Mouse (Mus musculus) forebrain, embryonic 10.5 days (tissue): ENCODE measurements around the gene Rnf123. TPM values are rescaled to one million over a fixed set of nuclear protein-coding genes. Genes with fewer than 3 reads are reported as not detected.
A peak's percentile ranks its signal among the peaks of the same experiment; 100 is the strongest.

Source experiments
- DNase-seq: peaks from one replicate; pipeline ENCODE4 v3.0.0-alpha.2; 2017; ENCODE audit warnings: low spot score; ENCODE audit errors: extremely low spot score
- H3K27ac ChIP-seq: fragments of 300-500 bp; sonication (generic); 2 replicates; pipeline ENCODE4 v1.5.1; 2016; ENCODE audit warnings: mild to moderate bottlenecking
- H3K27me3 ChIP-seq: fragments of 300-500 bp; sonication (generic); 2 replicates; pipeline ENCODE4 v1.6.1; 2016; ENCODE audit warnings: mild to moderate bottlenecking; ENCODE audit not compliant: poor library complexity, severe bottlenecking
- H3K36me3 ChIP-seq: fragments of 300-500 bp; sonication (generic); replicated peaks from 2 replicates; pipeline ENCODE4 v1.6.1; 2016; ENCODE audit warnings: mild to moderate bottlenecking, moderate library complexity
- H3K4me1 ChIP-seq: fragments of 300-500 bp; sonication (generic); 2 replicates; pipeline ENCODE4 v1.6.1; 2016
- H3K4me3 ChIP-seq: fragments of 300-500 bp; sonication (generic); 2 replicates; pipeline ENCODE4 v1.5.1; 2016; ENCODE audit warnings: mild to moderate bottlenecking, moderate library complexity
- H3K9me3 ChIP-seq: fragments of 300-500 bp; sonication (generic); 2 replicates; pipeline ENCODE4 v1.6.1; 2016; ENCODE audit warnings: mild to moderate bottlenecking, moderate library complexity
- WGBS: fragments of 180-500 bp; shearing (Covaris S2); methylation state at CpG from one replicate; pipeline ENCODE4 v1.1.7; 2016; 5-methylcytosine and 5-hydroxymethylcytosine counted together
- polyA plus RNA-seq: library from polyadenylated mRNA; unstranded; fragments of >200 nt; fragmentation: Nextera tagmentation; extraction: Ambion mirVana; gene quantifications from 2 replicates; pipeline ENCODE4 v1.2.1, GENCODE M21; 2016

The Rnf123 gene
- polyA plus RNA-seq = 32.8 and 36.2 TPM in 2 replicates

DNA sequence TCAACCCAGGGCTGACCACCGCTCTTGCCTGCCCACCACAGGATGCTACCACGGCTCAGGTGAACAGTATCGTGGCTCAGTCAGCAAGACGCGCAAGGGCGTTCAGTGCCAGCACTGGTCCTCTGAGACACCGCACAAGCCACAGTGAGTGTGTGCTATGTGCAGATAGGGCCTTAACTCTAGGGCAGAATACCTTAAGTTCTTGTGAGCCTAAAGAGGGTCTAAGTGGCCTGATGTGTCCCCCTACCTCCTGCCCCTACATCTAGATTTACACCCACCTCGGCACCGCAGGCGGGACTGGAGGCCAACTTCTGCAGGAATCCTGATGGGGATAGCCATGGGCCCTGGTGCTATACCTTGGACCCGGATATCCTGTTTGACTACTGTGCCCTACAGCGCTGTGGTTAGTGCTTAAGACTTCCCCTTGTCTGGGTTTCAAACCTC, at the start of gene Rnf123:
TSS of gene Rnf123 (minus strand) at position 359 of the 444 bp plus-strand sequence.
- peak within 1 kb of the TSS; percentile 32 for H3K4me3 ChIP-seq
- H3K36me3 ChIP-seq = peaks cover 43% of the 10 kb centered on the region
- DNase-seq = no peak
- peak within 1 kb of the TSS; percentile 25; the same call in 1 of the 2 replicates for H3K27ac ChIP-seq
- H3K9me3 ChIP-seq = no peaks in the 10 kb centered on the region
- peaks cover 47% of the 10 kb centered on the region for H3K27me3 ChIP-seq
- WGBS = 32% methylated on average over 12 of the region's 12 CpGs
- peaks cover 42% of the 10 kb centered on the region for H3K4me1 ChIP-seq

DNA sequence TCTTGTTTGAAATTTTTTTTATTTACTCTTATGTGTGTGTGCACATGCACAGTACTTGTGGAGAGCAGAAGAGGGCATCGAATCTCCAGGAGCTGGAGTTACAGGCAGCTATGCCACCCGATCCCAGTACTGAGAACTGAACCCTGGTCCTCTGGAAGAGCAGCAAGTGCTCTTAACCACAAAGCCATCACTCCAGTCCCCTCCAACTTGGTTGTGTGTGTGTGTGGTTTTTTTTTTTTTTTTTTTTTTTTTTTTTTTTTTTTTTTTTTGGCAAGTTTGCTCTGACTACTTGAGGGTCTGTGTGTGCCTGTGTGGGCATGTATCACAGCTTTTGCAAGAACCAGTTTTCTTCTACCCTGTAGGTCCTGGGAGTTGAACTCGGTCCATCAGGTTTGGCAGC, 49.2 kb upstream of the Rnf123 start:
- H3K9me3 ChIP-seq = no peaks in the 10 kb centered on the region
- no peaks in the 10 kb centered on the region for H3K36me3 ChIP-seq
- no peaks in the 10 kb centered on the region for H3K27me3 ChIP-seq
- H3K4me1 ChIP-seq = 0 out of 2 replicates have a peak, but pooled peaks cover 3% of the 10 kb centered on the region
- H3K27ac ChIP-seq = no peak overlapping the region
- no peak for DNase-seq
- WGBS = 92% methylated on average over 3 of the region's 3 CpGs
- no peak overlapping the region for H3K4me3 ChIP-seq

- H3K4me1 ChIP-seq = no peaks in the 10 kb centered on the region
- H3K27me3 ChIP-seq = no peaks in the 10 kb centered on the region
- no peak for DNase-seq
- H3K36me3 ChIP-seq = no peaks in the 10 kb centered on the region
- H3K9me3 ChIP-seq = no peaks in the 10 kb centered on the region
- H3K4me3 ChIP-seq = no peak overlapping the region
- WGBS = 89% methylated on average over 5 of the region's 5 CpGs
- H3K27ac ChIP-seq = no peak overlapping the region
Measured at GRCm38 (mm10) chr9:108131502-108131901, 48.4 kb upstream of the Rnf123 start.

GRCm38 (mm10) chr9:108129042-108129948, 46.1 kb upstream of the Rnf123 start:
- Histone ChIP-seq H3K9me3 (no peaks in the 10 kb centered on the region), H3K27ac (no peak overlapping the region), H3K27me3 (no peaks in the 10 kb centered on the region), H3K36me3 (no peaks in the 10 kb centered on the region), H3K4me1 (no peaks in the 10 kb centered on the region), H3K4me3 (no peak overlapping the region)
- no peak for DNase-seq
- 85% methylated on average over 13 of the region's 13 CpGs for WGBS

DNA sequence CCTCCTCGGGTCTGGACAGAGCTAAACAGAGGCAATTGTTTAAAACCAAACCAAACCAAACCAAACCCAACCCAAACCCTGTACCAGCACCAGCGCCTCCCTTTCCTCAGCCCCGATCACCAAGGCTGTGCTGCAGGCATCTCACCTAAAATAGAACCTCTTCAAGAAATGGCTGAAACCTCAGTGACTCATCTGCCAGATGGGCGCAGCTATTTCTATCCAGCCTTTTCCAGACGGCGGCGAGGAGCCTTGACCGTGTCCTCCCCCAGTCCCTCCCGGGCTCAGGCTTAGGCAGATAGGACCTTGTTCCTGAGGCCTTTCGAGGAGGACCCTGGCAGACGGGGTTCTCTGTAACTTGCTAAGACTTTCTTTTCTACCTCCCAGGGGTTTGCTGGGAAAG, 45.1 kb upstream of the Rnf123 start:
- WGBS = 86% methylated on average over 11 of the region's 11 CpGs

GRCm38 (mm10) chr9:108126436-108127180, 43.5 kb upstream of the Rnf123 start:
- Histone ChIP-seq H3K9me3 (no peaks in the 10 kb centered on the region), H3K36me3 (no peaks in the 10 kb centered on the region), H3K4me3 (no peak overlapping the region), H3K27ac (no peak overlapping the region), H3K27me3 (no peaks in the 10 kb centered on the region), H3K4me1 (no peaks in the 10 kb centered on the region)
- WGBS = 88% methylated on average over 17 of the region's 17 CpGs
- DNase-seq = no peak

More for the DNA sequence above, 45.1 kb upstream of the Rnf123 start:
- Histone ChIP-seq H3K27me3 (no peaks in the 10 kb centered on the region), H3K27ac (no peak overlapping the region), H3K9me3 (no peaks in the 10 kb centered on the region), H3K4me1 (no peaks in the 10 kb centered on the region), H3K36me3 (no peaks in the 10 kb centered on the region), H3K4me3 (no peak overlapping the region)
- no peak for DNase-seq

GRCm38 (mm10) chr9:108125731-108126130, 42.6 kb upstream of the Rnf123 start:
- WGBS = 91% methylated on average over 8 of the region's 8 CpGs
- H3K4me3 ChIP-seq = no peak overlapping the region

GRCm38 (mm10) chr9:108123916-108124315, 40.8 kb upstream of the Rnf123 start:
- H3K27me3 ChIP-seq = no peaks in the 10 kb centered on the region
- 89% methylated on average over 4 of the region's 4 CpGs for WGBS
- peaks cover 7% of the 10 kb centered on the region for H3K4me1 ChIP-seq
- DNase-seq = no peak
- no peaks in the 10 kb centered on the region for H3K36me3 ChIP-seq
- no peak overlapping the region for H3K4me3 ChIP-seq
- no peaks in the 10 kb centered on the region for H3K9me3 ChIP-seq
- no peak overlapping the region for H3K27ac ChIP-seq

More at GRCm38 (mm10) chr9:108125731-108126130, 42.6 kb upstream of the Rnf123 start:
- Histone ChIP-seq H3K9me3 (no peaks in the 10 kb centered on the region), H3K27me3 (no peaks in the 10 kb centered on the region), H3K4me1 (no peaks in the 10 kb centered on the region), H3K27ac (no peak overlapping the region), H3K36me3 (no peaks in the 10 kb centered on the region)
- no peak for DNase-seq

DNA sequence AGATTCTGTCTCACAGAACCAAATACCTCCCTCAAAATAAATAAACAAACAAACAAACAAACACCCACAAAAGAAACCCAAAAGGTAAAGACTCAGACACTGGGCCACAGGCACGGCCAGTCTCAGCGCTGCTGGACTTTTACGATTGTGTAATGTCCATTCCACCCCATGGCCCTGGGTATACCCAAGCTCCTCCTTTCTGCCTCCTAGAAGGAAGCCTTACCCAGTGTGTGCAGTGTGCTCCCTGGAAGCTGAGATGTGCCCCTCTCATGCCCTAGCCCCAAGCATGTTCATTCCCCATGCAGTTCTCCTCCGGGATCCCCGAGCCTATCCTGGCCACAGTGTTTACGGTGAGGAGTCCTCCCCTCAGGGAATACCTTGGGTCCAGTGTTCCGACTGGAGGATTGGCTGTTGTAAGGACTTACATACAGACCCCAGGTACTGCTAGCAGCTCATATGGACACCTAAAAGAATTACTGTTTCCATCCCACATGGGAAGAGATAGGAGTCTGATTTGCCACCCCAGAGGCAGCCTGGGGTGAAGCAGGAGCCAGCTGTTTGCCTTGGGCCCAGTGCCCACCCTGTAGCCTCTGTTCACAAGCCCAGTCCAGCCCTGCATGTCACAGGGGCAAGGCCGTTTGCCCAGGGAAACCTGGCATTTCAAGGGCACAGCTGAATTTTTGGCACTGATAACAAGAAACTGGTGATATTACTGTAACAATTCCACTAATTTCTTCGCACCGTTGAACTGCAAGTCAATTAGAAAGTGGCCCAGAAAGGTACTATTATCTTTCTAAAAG, 38.2 kb upstream of the Rnf123 start:
- H3K9me3 ChIP-seq = no peaks in the 10 kb centered on the region
- 91% methylated on average over 10 of the region's 10 CpGs for WGBS
- peaks cover 12% of the 10 kb centered on the region for H3K4me1 ChIP-seq
- H3K4me3 ChIP-seq = no peak overlapping the region
- H3K36me3 ChIP-seq = peaks cover 4% of the 10 kb centered on the region; the same call in 1 of the 2 replicates
- no peak overlapping the region for H3K27ac ChIP-seq
- peaks cover 7% of the 10 kb centered on the region for H3K27me3 ChIP-seq
- DNase-seq = no peak

GRCm38 (mm10) chr9:108120671-108121070, 37.5 kb upstream of the Rnf123 start:
- Histone ChIP-seq H3K27ac (no peak overlapping the region), H3K4me3 (no peak overlapping the region), H3K4me1 (peaks cover 12% of the 10 kb centered on the region)

GRCm38 (mm10) chr9:108119891-108120411, 36.8 kb upstream of the Rnf123 start:
- Histone ChIP-seq H3K27ac (peak overlapping the region; percentile 35; the same call in 1 of the 2 replicates), H3K36me3 (peaks cover 17% of the 10 kb centered on the region), H3K4me1 (peaks cover 13% of the 10 kb centered on the region), H3K4me3 (no peak overlapping the region), H3K9me3 (no peaks in the 10 kb centered on the region), H3K27me3 (peaks cover 21% of the 10 kb centered on the region)
- 74% methylated on average over 10 of the region's 11 CpGs for WGBS
- no peak for DNase-seq

More at GRCm38 (mm10) chr9:108120671-108121070, 37.5 kb upstream of the Rnf123 start:
- Histone ChIP-seq H3K36me3 (peaks cover 11% of the 10 kb centered on the region; the same call in 1 of the 2 replicates), H3K27me3 (peaks cover 14% of the 10 kb centered on the region), H3K9me3 (no peaks in the 10 kb centered on the region)
- WGBS = 94% methylated on average over 8 of the region's 8 CpGs
- no peak for DNase-seq

DNA sequence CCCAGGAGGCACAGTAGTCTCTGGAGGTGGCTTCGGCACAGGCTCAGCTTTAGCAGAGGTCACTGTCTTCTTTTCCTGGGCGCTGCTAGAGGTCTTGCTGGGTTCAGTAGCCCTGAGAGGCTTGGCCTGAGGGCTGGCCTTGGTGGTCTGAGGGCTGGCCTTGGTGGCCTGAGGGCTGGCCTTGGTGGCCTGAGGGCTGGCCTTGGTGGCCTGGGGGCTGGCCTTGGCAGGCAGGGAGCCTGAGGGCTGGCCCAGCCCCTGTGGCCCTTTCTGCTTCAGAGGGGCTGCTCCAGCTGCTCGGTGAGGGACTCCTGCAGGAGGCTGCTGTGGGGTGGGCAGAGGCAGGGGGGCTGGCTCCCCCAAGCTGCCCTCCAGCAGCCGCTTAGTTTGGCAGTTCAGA, 34.0 kb upstream of the Rnf123 start:
- no peak for DNase-seq
- WGBS = 63% methylated on average over 4 of the region's 4 CpGs
- peak overlapping the region; percentile 45; the same call in 1 of the 2 replicates for H3K27ac ChIP-seq
- peaks cover 6% of the 10 kb centered on the region; the same call in 1 of the 2 replicates for H3K9me3 ChIP-seq
- peaks cover 17% of the 10 kb centered on the region for H3K4me1 ChIP-seq
- H3K27me3 ChIP-seq = peaks cover 48% of the 10 kb centered on the region
- H3K36me3 ChIP-seq = peaks cover 30% of the 10 kb centered on the region
- no peak overlapping the region for H3K4me3 ChIP-seq
